16 mouse cellular contexts compared by ENCODE assay signal in the genomic region with DNA sequence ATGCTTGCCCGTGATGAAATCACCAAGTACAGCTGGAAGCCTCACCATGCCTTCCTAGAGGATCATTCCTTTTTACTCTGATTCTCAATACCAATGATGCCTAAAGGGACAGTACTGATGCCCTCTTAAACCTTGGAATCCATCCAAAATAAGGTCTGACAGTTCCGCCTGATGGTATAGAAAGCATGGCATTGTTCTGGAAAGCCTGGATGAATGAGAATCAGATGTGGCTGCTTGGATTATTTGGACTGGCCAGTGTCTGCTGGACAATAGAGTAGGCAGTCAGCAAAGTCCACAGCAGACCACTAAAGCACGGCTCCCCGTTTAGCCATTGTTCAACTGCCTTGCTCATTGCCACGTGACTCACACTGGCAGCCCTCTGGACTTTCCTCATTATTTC. TPM values are rescaled to one million over a fixed set of nuclear protein-coding genes. Genes with fewer than 3 reads are reported as not detected.
"Had no signal": no experiment of that assay in that cellular context is flagged by ENCODE, and none has a peak within 500 bp of the region (broad histone marks: within the 10 kb centered on the region; RNA-seq: fewer than 3 reads in every experiment).

No protein-coding gene starts in this region.

- H3K36me3 ChIP-seq: midbrain, embryonic 10.5 days; midbrain, embryonic 13.5 days; neural tube, embryonic 12.5 days; stomach, embryonic 15.5 days had no signal

- H3K4me1 ChIP-seq: neural tube, embryonic 12.5 days had no signal

- H3K4me2 ChIP-seq: lung, embryonic 14.5 days; midbrain, embryonic 13.5 days; neural tube, embryonic 12.5 days; stomach, embryonic 15.5 days had no signal

- DNase-seq: lung, adult 18-20 months; lung, embryonic 14.5 days; lung, postnatal 10 days; lung, postnatal 4 days; right cerebral cortex, postnatal 14 days; thymus, adult 2 months; thymus, postnatal 25 days; thymus, postnatal 4 days had no signal

- H3K4me3 ChIP-seq: midbrain, embryonic 10.5 days; midbrain, embryonic 13.5 days; myocyte; neural tube, embryonic 12.5 days; stomach, embryonic 15.5 days had no signal

- ATAC-seq: midbrain, embryonic 13.5 days; midbrain, embryonic 16.5 days had no signal

- H3K27ac ChIP-seq: midbrain, embryonic 10.5 days; midbrain, embryonic 13.5 days; neural tube, embryonic 12.5 days; stomach, embryonic 15.5 days; stomach, postnatal 0 days had no signal

- H3K9ac ChIP-seq: lung, embryonic 14.5 days; midbrain, embryonic 13.5 days; neural tube, embryonic 12.5 days; stomach, embryonic 15.5 days had no signal

- H3K27me3 ChIP-seq: midbrain, embryonic 13.5 days; neural tube, embryonic 12.5 days; stomach, embryonic 15.5 days had no signal

- H3K9me3 ChIP-seq: midbrain, embryonic 10.5 days; midbrain, embryonic 13.5 days; neural tube, embryonic 12.5 days; stomach, embryonic 15.5 days had no signal

RNA-seq across cellular contexts. Expression of a gene that starts 48.7 kb away (rescaled TPM):
- total RNA-seq: megakaryocyte, adult 5-6 weeks had no signal
- polyA plus RNA-seq: lung, embryonic 14.5 days; myocyte; thymus, adult 2 months had no signal
